Mouse (Mus musculus): ENCODE measurements around the gene Adra2c. TPM values are rescaled to one million over a fixed set of nuclear protein-coding genes. Genes with fewer than 3 reads are reported as not detected.
A peak's percentile ranks its signal among the peaks of the same experiment; 100 is the strongest.

Gene Adra2c
- polyA plus RNA-seq (2015; fragmentation: Nextera tagmentation; extraction: Ambion mirVana), result 0.05 and 0.08 TPM in 2 replicates

GRCm38 (mm10) chr5:35278019-35278418 is at the start of gene Adra2c:
Adra2c (plus strand) TSS chr5:35278319.
- H3K9ac ChIP-seq, result no peak within 1 kb of the TSS
- 47% methylated on average over 3 of the region's 3 CpGs for WGBS

GRCm38 (mm10) chr5:35233142-35233541 is 45.0 kb upstream of the Adra2c start:
- no peak for ATAC-seq
- H3K9me3 ChIP-seq, result no peaks in the 10 kb centered on the region
- 58% methylated on average over 4 of the region's 4 CpGs for WGBS
- H3K36me3 ChIP-seq, result no peaks in the 10 kb centered on the region
- H3K27me3 ChIP-seq (replicated peaks), result 0 out of 2 replicates have a peak, but pooled peaks cover under 1% of the 10 kb centered on the region
- no peak overlapping the region for H3K27ac ChIP-seq
- H3K4me1 ChIP-seq (replicated peaks), result no peaks in the 10 kb centered on the region
- H3K4me3 ChIP-seq (replicated peaks), result no peak overlapping the region
- no peak overlapping the region for H3K9ac ChIP-seq
- H3K4me2 ChIP-seq (replicated peaks), result no peak overlapping the region

More at GRCm38 (mm10) chr5:35278019-35278418, at the start of gene Adra2c:
- peaks cover 21% of the 10 kb centered on the region; the same call in 1 of the 2 replicates for H3K4me1 ChIP-seq (replicated peaks)
- H3K9me3 ChIP-seq, result no peaks in the 10 kb centered on the region
- peak within 1 kb of the TSS; percentile 87 for H3K4me2 ChIP-seq (replicated peaks)
- H3K27ac ChIP-seq, result no peak within 1 kb of the TSS
- H3K36me3 ChIP-seq, result no peaks in the 10 kb centered on the region
- no peak for ATAC-seq
- H3K27me3 ChIP-seq (replicated peaks), result peaks cover 70% of the 10 kb centered on the region
- H3K4me3 ChIP-seq (replicated peaks), result peak within 1 kb of the TSS; percentile 42

GRCm38 (mm10) chr5:35237757-35238156 is 40.4 kb upstream of the Adra2c start:
- no peak for ATAC-seq

GRCm38 (mm10) chr5:35238627-35239026 is 39.5 kb upstream of the Adra2c start:
- Histone ChIP-seq H3K4me2 (replicated peaks) (no peak overlapping the region), H3K27me3 (replicated peaks) (0 out of 2 replicates have a peak, but pooled peaks cover 3% of the 10 kb centered on the region), H3K36me3 (no peaks in the 10 kb centered on the region), H3K4me1 (replicated peaks) (no peaks in the 10 kb centered on the region), H3K9ac (no peak overlapping the region), H3K27ac (no peak overlapping the region), H3K4me3 (replicated peaks) (no peak overlapping the region), H3K9me3 (no peaks in the 10 kb centered on the region)
- no peak for ATAC-seq
- 80% methylated on average over 2 of the region's 2 CpGs for WGBS

More at GRCm38 (mm10) chr5:35237757-35238156, 40.4 kb upstream of the Adra2c start:
- H3K9ac ChIP-seq, result no peak overlapping the region
- no peaks in the 10 kb centered on the region for H3K4me1 ChIP-seq (replicated peaks)
- no peak overlapping the region for H3K4me3 ChIP-seq (replicated peaks)
- H3K27me3 ChIP-seq (replicated peaks), result 0 out of 2 replicates have a peak, but pooled peaks cover 3% of the 10 kb centered on the region
- no peaks in the 10 kb centered on the region for H3K9me3 ChIP-seq
- H3K36me3 ChIP-seq, result no peaks in the 10 kb centered on the region
- H3K27ac ChIP-seq, result no peak overlapping the region
- no peak overlapping the region for H3K4me2 ChIP-seq (replicated peaks)
- WGBS, result 61% methylated on average over 4 of the region's 4 CpGs

- no peaks in the 10 kb centered on the region for H3K4me1 ChIP-seq (replicated peaks)
- H3K27me3 ChIP-seq (replicated peaks), result 0 out of 2 replicates have a peak, but pooled peaks cover 3% of the 10 kb centered on the region
- H3K9ac ChIP-seq, result no peak overlapping the region
- no peak overlapping the region for H3K4me3 ChIP-seq (replicated peaks)
- H3K27ac ChIP-seq, result no peak overlapping the region
- WGBS, result 41% methylated on average over 3 of the region's 3 CpGs
- H3K36me3 ChIP-seq, result no peaks in the 10 kb centered on the region
- no peaks in the 10 kb centered on the region for H3K9me3 ChIP-seq
- no peak overlapping the region for H3K4me2 ChIP-seq (replicated peaks)
- ATAC-seq, result no peak
Measured at GRCm38 (mm10) chr5:35241556-35241955, 36.6 kb upstream of the Adra2c start.

GRCm38 (mm10) chr5:35244204-35244603 is 33.9 kb upstream of the Adra2c start:
- Histone ChIP-seq H3K27me3 (replicated peaks) (no peaks in the 10 kb centered on the region), H3K4me2 (replicated peaks) (no peak overlapping the region), H3K27ac (no peak overlapping the region), H3K4me3 (replicated peaks) (no peak overlapping the region), H3K9ac (no peak overlapping the region), H3K36me3 (no peaks in the 10 kb centered on the region), H3K9me3 (no peaks in the 10 kb centered on the region), H3K4me1 (replicated peaks) (no peaks in the 10 kb centered on the region)
- WGBS, result 0% methylated on average over 1 of the region's 1 CpGs
- ATAC-seq, result no peak

- no peak for ATAC-seq
- H3K9me3 ChIP-seq, result no peaks in the 10 kb centered on the region
- no peaks in the 10 kb centered on the region for H3K4me1 ChIP-seq (replicated peaks)
- no peaks in the 10 kb centered on the region for H3K27me3 ChIP-seq (replicated peaks)
- no peak overlapping the region for H3K4me2 ChIP-seq (replicated peaks)
- no peaks in the 10 kb centered on the region for H3K36me3 ChIP-seq
- 59% methylated on average over 11 of the region's 11 CpGs for WGBS
- H3K9ac ChIP-seq, result no peak overlapping the region
- H3K27ac ChIP-seq, result no peak overlapping the region
- H3K4me3 ChIP-seq (replicated peaks), result no peak overlapping the region
Measured at GRCm38 (mm10) chr5:35245555-35246273, 32.4 kb upstream of the Adra2c start.

- no peaks in the 10 kb centered on the region for H3K4me1 ChIP-seq (replicated peaks)
- H3K27me3 ChIP-seq (replicated peaks), result no peaks in the 10 kb centered on the region
- 52% methylated on average over 5 of the region's 5 CpGs for WGBS
- H3K9ac ChIP-seq, result no peak overlapping the region
- H3K36me3 ChIP-seq, result no peaks in the 10 kb centered on the region
- H3K9me3 ChIP-seq, result no peaks in the 10 kb centered on the region
- no peak overlapping the region for H3K27ac ChIP-seq
- no peak for ATAC-seq
- no peak overlapping the region for H3K4me3 ChIP-seq (replicated peaks)
- no peak overlapping the region for H3K4me2 ChIP-seq (replicated peaks)
Measured at GRCm38 (mm10) chr5:35254964-35255716, 23.0 kb upstream of the Adra2c start.

- ATAC-seq, result no peak
- WGBS, result 19% methylated on average over 4 of the region's 4 CpGs
Measured at GRCm38 (mm10) chr5:35263716-35264115, 14.4 kb upstream of the Adra2c start.

GRCm38 (mm10) chr5:35267486-35267885 is 10.6 kb upstream of the Adra2c start:
- Histone ChIP-seq H3K36me3 (no peaks in the 10 kb centered on the region), H3K27me3 (replicated peaks) (no peaks in the 10 kb centered on the region; the same call in 1 of the 2 replicates), H3K4me2 (replicated peaks) (no peak overlapping the region), H3K4me3 (replicated peaks) (no peak overlapping the region), H3K9ac (no peak overlapping the region), H3K9me3 (no peaks in the 10 kb centered on the region), H3K4me1 (replicated peaks) (no peaks in the 10 kb centered on the region), H3K27ac (no peak overlapping the region)
- 63% methylated on average over 7 of the region's 7 CpGs for WGBS
- ATAC-seq, result no peak

More at GRCm38 (mm10) chr5:35263716-35264115, 14.4 kb upstream of the Adra2c start:
- no peaks in the 10 kb centered on the region for H3K9me3 ChIP-seq
- no peaks in the 10 kb centered on the region for H3K36me3 ChIP-seq
- no peak overlapping the region for H3K4me2 ChIP-seq (replicated peaks)
- H3K4me3 ChIP-seq (replicated peaks), result no peak overlapping the region
- no peaks in the 10 kb centered on the region for H3K4me1 ChIP-seq (replicated peaks)
- no peak overlapping the region for H3K27ac ChIP-seq
- no peak overlapping the region for H3K9ac ChIP-seq
- H3K27me3 ChIP-seq (replicated peaks), result no peaks in the 10 kb centered on the region; the same call in 1 of the 2 replicates

GRCm38 (mm10) chr5:35275356-35275755 is 2.8 kb upstream of the Adra2c start:
- Histone ChIP-seq H3K9me3 (no peaks in the 10 kb centered on the region), H3K4me2 (replicated peaks) (no peak overlapping the region), H3K4me3 (replicated peaks) (no peak overlapping the region), H3K4me1 (replicated peaks) (peaks cover 17% of the 10 kb centered on the region; the same call in 1 of the 2 replicates), H3K27me3 (replicated peaks) (peaks cover 45% of the 10 kb centered on the region), H3K27ac (no peak overlapping the region), H3K9ac (no peak overlapping the region), H3K36me3 (no peaks in the 10 kb centered on the region)
- 72% methylated on average over 11 of the region's 11 CpGs for WGBS
- ATAC-seq, result no peak

Data from intestine, embryonic 15.5 days (tissue).